Mouse (Mus musculus) olfactory bulb, adult 2 months (tissue): ENCODE data around the gene Fcer2a. TPM values are rescaled to one million over a fixed set of nuclear protein-coding genes. Genes with fewer than 3 reads are reported as not detected.
A peak's percentile ranks its signal among the peaks of the same experiment; 100 is the strongest.

Experiments
- H3K27ac ChIP-seq: fragments of 200-500 bp; 2 replicates; pipeline ENCODE4 v1.5.1; 2012; ENCODE audit warnings: low read depth, low read length; ENCODE audit not compliant: insufficient read depth
- H3K4me1 ChIP-seq: fragments of 200-500 bp; 2 replicates; pipeline ENCODE4 v1.6.1; 2012; ENCODE audit warnings: low read length; ENCODE audit not compliant: control insufficient read depth, insufficient read depth
- H3K4me3 ChIP-seq: fragments of 200-500 bp; 2 replicates; pipeline ENCODE4 v1.5.1; 2012; ENCODE audit warnings: mild to moderate bottlenecking, low read depth, low read length, moderate library complexity; ENCODE audit not compliant: insufficient read depth
- CTCF ChIP-seq: fragments of 200-500 bp; IDR thresholded peaks from 2 replicates; pipeline ENCODE4 v1.5.1; 2012; ENCODE audit warnings: low read depth, mild to moderate bottlenecking, low read length, moderate library complexity; ENCODE audit not compliant: insufficient read depth
- POLR2A ChIP-seq: fragments of 200-500 bp; IDR thresholded peaks from 2 replicates; pipeline ENCODE4 v1.6.1; 2012; ENCODE audit warnings: mild to moderate bottlenecking, low read depth, low read length, moderate library complexity; ENCODE audit not compliant: insufficient read depth
- WGBS: fragments of 180-500 bp; shearing (Covaris S2); methylation state at CpG from one replicate; pipeline ENCODE4 v1.1.7; 2018; 5-methylcytosine and 5-hydroxymethylcytosine counted together
- polyA plus RNA-seq: library from polyadenylated mRNA; stranded (reverse); fragments of >200 nt; gene quantifications from 2 replicates; pipeline ENCODE4 v1.2.4, GENCODE M21; 2012; ENCODE audit warnings: low replicate concordance; ENCODE audit not compliant: missing spikeins, insufficient read depth, insufficient read length

The Fcer2a gene
- polyA plus RNA-seq, 1 experiment = not detected

GRCm38 (mm10) chr8:3679656-3680055 lies 14.3 kb downstream of the Fcer2a start:
- Histone ChIP-seq H3K4me1 (peaks cover 18% of the 10 kb centered on the region; the same call in 1 of the 2 replicates), H3K4me3 (no peak overlapping the region), H3K27ac (no peak overlapping the region)
- no peak for TF ChIP-seq CTCF
- TF ChIP-seq POLR2A = no peak
- WGBS = 82% methylated on average over 5 of the region's 5 CpGs

GRCm38 (mm10) chr8:3679236-3679635 lies 14.7 kb downstream of the Fcer2a start:
- TF ChIP-seq CTCF (no peak), POLR2A (no peak)
- WGBS = 92% methylated on average over 23 of the region's 23 CpGs
- H3K27ac ChIP-seq = no peak overlapping the region
- H3K4me1 ChIP-seq = peaks cover 18% of the 10 kb centered on the region; the same call in 1 of the 2 replicates
- no peak overlapping the region for H3K4me3 ChIP-seq

- TF ChIP-seq CTCF (no peak), POLR2A (no peak)
- H3K4me1 ChIP-seq = peaks cover 18% of the 10 kb centered on the region; the same call in 1 of the 2 replicates
- WGBS = 95% methylated on average over 23 of the region's 23 CpGs
- no peak overlapping the region for H3K4me3 ChIP-seq
- H3K27ac ChIP-seq = no peak overlapping the region
These were observed 15.1 kb downstream of the Fcer2a start for GRCm38 (mm10) chr8:3678831-3679230.

GRCm38 (mm10) chr8:3676993-3677579 lies 16.9 kb downstream of the Fcer2a start:
- Histone ChIP-seq H3K4me3 (peak overlapping the region; percentile 77), H3K4me1 (peaks cover 18% of the 10 kb centered on the region; the same call in 1 of the 2 replicates), H3K27ac (no peak overlapping the region)
- no peak for TF ChIP-seq POLR2A
- TF ChIP-seq CTCF = no peak
- under 1% methylated on average over 15 of the region's 15 CpGs for WGBS

GRCm38 (mm10) chr8:3676131-3676992 lies 17.6 kb downstream of the Fcer2a start, which contains the start of gene Trappc5:
Trappc5 (plus strand) TSS chr8:3676299.
- peaks cover 18% of the 10 kb centered on the region; the same call in 1 of the 2 replicates for H3K4me1 ChIP-seq
- WGBS = under 1% methylated on average over 61 of the region's 61 CpGs
- TF ChIP-seq POLR2A (peak; percentile 75; the same call in 1 of the 2 replicates), CTCF (peak; percentile 96)
- peak within 1 kb of the TSS; percentile 47; the same call in 1 of the 2 replicates for H3K27ac ChIP-seq
- peak within 1 kb of the TSS; percentile 77 for H3K4me3 ChIP-seq

GRCm38 (mm10) chr8:3674671-3675070 lies 19.3 kb downstream of the Fcer2a start:
- TF ChIP-seq CTCF = no peak
- TF ChIP-seq POLR2A = no peak
- H3K4me3 ChIP-seq = no peak overlapping the region
- H3K27ac ChIP-seq = no peak overlapping the region
- 56% methylated on average over 3 of the region's 3 CpGs for WGBS
- H3K4me1 ChIP-seq = peaks cover 15% of the 10 kb centered on the region; the same call in 1 of the 2 replicates

GRCm38 (mm10) chr8:3671980-3672491 lies 21.9 kb downstream of the Fcer2a start, which contains the start of gene Fcor:
Fcor (minus strand) TSS chr8:3672362.
- Histone ChIP-seq H3K4me3 (peak within 1 kb of the TSS; percentile 77), H3K4me1 (no peaks in the 10 kb centered on the region), H3K27ac (peak within 1 kb of the TSS; percentile 95)
- TF ChIP-seq POLR2A = 0 out of 2 replicates have a peak, but pooled peaks have one; percentile 47
- TF ChIP-seq CTCF = peak; percentile 99
- under 1% methylated on average over 23 of the region's 23 CpGs for WGBS

GRCm38 (mm10) chr8:3670388-3670787 lies 23.6 kb downstream of the Fcer2a start:
- H3K4me3 ChIP-seq = no peak overlapping the region
- no peak for TF ChIP-seq POLR2A
- no peak for TF ChIP-seq CTCF
- no peak overlapping the region for H3K27ac ChIP-seq
- 78% methylated on average over 2 of the region's 2 CpGs for WGBS
- no peaks in the 10 kb centered on the region for H3K4me1 ChIP-seq
